Mouse (Mus musculus) liver, embryonic 16.5 days (tissue): ENCODE results near the gene Dis3. TPM values are rescaled to one million over a fixed set of nuclear protein-coding genes. Genes with fewer than 3 reads are reported as not detected.
"Not testable (repeated sequence)": the region's sequence is repeated elsewhere in the genome, so short reads cannot be mapped to it uniquely, and the experiment has no call there.

ENCODE experiments used
- ATAC-seq: fragments of 200-750 bp; cut with Nextera tagmentation; 2 replicates; pipeline ENCODE4 v1.8.0; 2017; ENCODE audit warnings: low read depth, mild to moderate bottlenecking, moderate number of reproducible peaks, moderate library complexity
- H3K27ac ChIP-seq: fragments of 300-500 bp; sonication (generic); 2 replicates; pipeline ENCODE4 v1.5.1; 2014; ENCODE audit warnings: mild to moderate bottlenecking, low read length
- H3K27me3 ChIP-seq: fragments of 300-500 bp; sonication (generic); 2 replicates; pipeline ENCODE4 v1.6.1; 2014; ENCODE audit warnings: low read depth, low read length, mixed read lengths; ENCODE audit not compliant: control insufficient read depth, insufficient read depth
- H3K36me3 ChIP-seq: fragments of 300-500 bp; sonication (generic); 2 replicates; pipeline ENCODE4 v1.6.1; 2014; ENCODE audit warnings: mild to moderate bottlenecking; ENCODE audit not compliant: control insufficient read depth, insufficient read depth
- H3K4me1 ChIP-seq: fragments of 300-500 bp; sonication (generic); 2 replicates; pipeline ENCODE4 v1.6.1; 2014; ENCODE audit warnings: low read depth, low read length, mixed read lengths; ENCODE audit not compliant: control insufficient read depth
- H3K4me2 ChIP-seq: fragments of 300-500 bp; sonication (generic); 2 replicates; pipeline ENCODE4 v1.6.1; 2014; ENCODE audit warnings: low read depth, low read length, mixed read lengths
- H3K4me3 ChIP-seq: fragments of 300-500 bp; sonication (generic); 2 replicates; pipeline ENCODE4 v1.5.1; 2014; ENCODE audit warnings: low read depth, mild to moderate bottlenecking, low read length
- H3K9ac ChIP-seq: fragments of 300-500 bp; sonication (generic); 2 replicates; pipeline ENCODE4 v1.6.1; 2014; ENCODE audit warnings: low read depth, low read length
- H3K9me3 ChIP-seq: fragments of 300-500 bp; sonication (generic); replicated peaks from 2 replicates; pipeline ENCODE4 v1.6.1; 2016; ENCODE audit warnings: low read length; ENCODE audit not compliant: control insufficient read depth
- WGBS: fragments of 180-500 bp; shearing (Covaris S2); extraction: QIAGEN DNeasy Blood & Tissue Kit; methylation state at CpG from one replicate; pipeline ENCODE4 v1.1.7; 2014; ENCODE audit not compliant: insufficient replicate concordance; 5-methylcytosine and 5-hydroxymethylcytosine counted together
- polyA plus RNA-seq: library from polyadenylated mRNA; unstranded; fragments of >200 nt; fragmentation: Nextera tagmentation; extraction: Ambion mirVana; gene quantifications from 2 replicates; pipeline ENCODE4 v1.2.1, GENCODE M21; 2015

The Dis3 gene
- polyA plus RNA-seq, 1 experiment from 2014 or later, result 9.9 TPM

DNA sequence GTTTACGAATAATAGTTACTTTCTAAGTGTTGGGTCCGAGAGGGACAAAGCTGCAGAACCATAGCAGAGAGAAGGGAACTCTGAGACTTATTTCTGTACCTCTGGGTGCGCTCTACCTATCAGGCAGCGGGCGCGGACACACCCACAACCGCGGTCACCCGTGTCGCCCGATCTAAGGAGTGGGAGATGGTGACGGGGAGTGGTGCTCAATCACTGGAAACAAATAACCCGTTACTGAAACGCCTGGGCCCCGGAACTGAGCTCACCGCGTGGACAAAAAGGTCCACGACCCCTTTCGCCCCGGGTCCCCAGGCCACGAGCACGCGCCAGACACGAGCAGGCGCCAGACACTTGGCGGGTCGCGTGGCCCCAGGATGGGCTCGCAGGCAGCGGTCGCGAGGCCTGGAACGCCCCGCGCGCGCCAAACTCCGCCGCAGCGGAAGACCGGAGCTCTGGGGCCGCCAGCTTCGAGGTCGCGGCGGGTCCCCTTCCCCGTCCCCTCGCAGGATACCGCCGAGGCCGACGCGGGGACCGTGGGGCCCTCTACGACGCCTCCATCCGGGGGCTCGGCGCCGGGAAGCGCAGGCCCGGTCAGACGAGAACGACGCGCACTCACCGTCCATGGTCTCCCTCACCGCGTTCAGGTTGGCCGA, 54.1 kb downstream of the Dis3 start:
- ATAC-seq, result peak; percentile 22
- peaks cover 34% of the 10 kb centered on the region for H3K4me1 ChIP-seq

DNA sequence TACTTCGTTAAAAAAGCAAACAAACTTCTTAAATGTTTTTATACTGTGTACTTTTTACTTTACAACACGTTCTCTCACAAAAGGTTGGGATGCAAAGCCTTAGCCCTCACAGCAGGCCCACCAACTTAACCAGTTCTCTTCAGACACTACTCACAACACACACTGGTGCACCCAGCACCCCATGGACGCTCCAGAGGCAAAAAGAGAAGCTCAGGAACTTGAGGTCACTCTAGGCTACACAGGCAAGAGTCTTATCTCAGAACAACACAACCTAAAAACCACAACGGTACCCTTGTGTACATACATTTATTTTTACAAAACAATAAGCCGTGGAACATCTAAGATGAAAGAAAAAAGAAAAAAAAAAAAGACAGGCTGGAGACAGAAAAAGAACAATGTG, 54.9 kb downstream of the Dis3 start:
- Histone ChIP-seq H3K4me3 (peak overlapping the region; percentile 99), H3K36me3 (no peaks in the 10 kb centered on the region), H3K4me2 (peak overlapping the region; percentile 81), H3K27me3 (no peaks in the 10 kb centered on the region), H3K27ac (peak overlapping the region; percentile 96), H3K9me3 (no peaks in the 10 kb centered on the region), H3K4me1 (peaks cover 34% of the 10 kb centered on the region), H3K9ac (peak overlapping the region; percentile 95)
- no peak for ATAC-seq
- 1% methylated on average over 5 of the region's 5 CpGs for WGBS

More for the DNA sequence above, 54.1 kb downstream of the Dis3 start:
- peak overlapping the region; percentile 99 for H3K4me3 ChIP-seq
- H3K27ac ChIP-seq, result peak overlapping the region; percentile 96
- WGBS, result 0% methylated on average over 68 of the region's 70 CpGs
- H3K36me3 ChIP-seq, result no peaks in the 10 kb centered on the region
- H3K27me3 ChIP-seq, result no peaks in the 10 kb centered on the region
- no peaks in the 10 kb centered on the region for H3K9me3 ChIP-seq
- H3K4me2 ChIP-seq, result peak overlapping the region; percentile 81
- H3K9ac ChIP-seq, result peak overlapping the region; percentile 95

DNA sequence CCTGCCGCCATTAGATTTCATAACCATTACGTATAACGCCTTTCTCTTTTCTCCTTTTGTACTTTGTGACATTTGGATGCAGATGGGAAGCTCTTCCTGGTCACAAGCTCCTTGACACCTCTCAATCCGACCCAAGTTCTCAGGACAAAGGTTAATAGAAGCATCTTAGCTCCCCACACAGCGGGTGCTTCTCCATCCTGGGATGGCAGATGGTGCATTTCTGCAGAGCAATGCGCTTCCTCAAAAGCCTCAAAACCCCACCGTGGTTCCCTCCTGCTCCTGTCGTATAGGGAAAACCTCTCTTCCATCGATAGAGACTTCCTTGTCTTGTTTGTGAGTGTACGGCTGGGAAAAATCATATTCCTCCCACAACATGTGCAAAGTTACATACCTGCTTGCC, 55.5 kb downstream of the Dis3 start:
- Histone ChIP-seq H3K36me3 (no peaks in the 10 kb centered on the region), H3K27ac (peak overlapping the region; percentile 27; the same call in 1 of the 2 replicates), H3K9me3 (no peaks in the 10 kb centered on the region), H3K4me1 (peaks cover 34% of the 10 kb centered on the region), H3K27me3 (no peaks in the 10 kb centered on the region), H3K9ac (peak overlapping the region; percentile 95), H3K4me2 (peak overlapping the region; percentile 81), H3K4me3 (peak overlapping the region; percentile 99)
- no peak for ATAC-seq
- 37% methylated on average over 10 of the region's 10 CpGs for WGBS

DNA sequence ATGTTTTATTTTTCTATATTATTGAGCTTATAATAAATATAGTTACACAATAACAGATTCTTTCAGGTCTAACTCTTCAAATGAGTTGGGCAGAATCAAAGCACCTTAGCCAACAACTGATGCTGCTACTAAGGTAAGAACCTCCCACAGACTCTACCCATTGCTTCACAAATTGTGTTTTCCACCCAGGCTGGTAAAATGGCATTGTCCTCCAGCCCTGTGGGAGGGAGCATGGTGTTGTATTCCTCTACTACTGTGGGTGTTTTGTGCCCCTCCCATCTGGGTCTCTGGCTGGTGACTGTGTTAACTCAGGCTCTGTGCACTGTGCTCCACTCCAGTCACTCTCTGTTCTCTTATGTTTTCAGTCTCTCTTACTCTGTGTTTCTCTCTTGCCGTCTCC, 56.1 kb downstream of the Dis3 start:
- WGBS, result 33% methylated on average over 1 of the region's 1 CpGs

DNA sequence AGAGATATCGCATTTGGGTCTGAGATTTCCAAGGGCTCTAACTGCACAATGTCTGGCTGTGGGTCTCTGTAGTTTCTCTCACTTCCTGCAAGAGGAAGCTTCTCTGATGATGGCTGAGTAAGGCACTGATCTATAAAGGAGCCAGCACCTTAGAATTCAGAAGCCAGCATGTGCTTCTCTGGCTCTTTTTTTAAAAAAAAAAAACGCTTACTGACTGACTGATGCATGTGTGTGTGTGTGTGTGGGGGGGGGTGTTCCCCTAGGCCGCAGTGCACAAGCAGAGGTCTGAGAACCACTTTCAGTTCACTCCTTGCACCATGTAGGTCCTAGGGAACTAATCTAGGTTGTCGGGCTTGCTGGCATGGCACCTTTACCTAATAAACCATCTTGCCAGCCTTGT, 58.2 kb downstream of the Dis3 start:
- no peaks in the 10 kb centered on the region for H3K36me3 ChIP-seq
- no peak overlapping the region for H3K27ac ChIP-seq
- no peak overlapping the region for H3K4me2 ChIP-seq
- no peaks in the 10 kb centered on the region for H3K9me3 ChIP-seq
- whole genome bisulfite sequencing, result 39% methylated on average over 4 of the region's 4 CpGs
- H3K27me3 ChIP-seq, result no peaks in the 10 kb centered on the region
- H3K4me1 ChIP-seq, result peaks cover 19% of the 10 kb centered on the region
- no peak overlapping the region for H3K9ac ChIP-seq
- ATAC-seq, result no peak
- H3K4me3 ChIP-seq, result no peak overlapping the region

More for the DNA sequence above, 56.1 kb downstream of the Dis3 start:
- H3K27me3 ChIP-seq, result no peaks in the 10 kb centered on the region
- no peak overlapping the region; the same call in 1 of the 2 replicates for H3K9ac ChIP-seq
- H3K4me3 ChIP-seq, result peak overlapping the region; percentile 99
- H3K4me1 ChIP-seq, result peaks cover 28% of the 10 kb centered on the region
- ATAC-seq, result no peak
- no peaks in the 10 kb centered on the region for H3K9me3 ChIP-seq
- peak overlapping the region; percentile 81; the same call in 1 of the 2 replicates for H3K4me2 ChIP-seq
- H3K36me3 ChIP-seq, result no peaks in the 10 kb centered on the region
- no peak overlapping the region for H3K27ac ChIP-seq

DNA sequence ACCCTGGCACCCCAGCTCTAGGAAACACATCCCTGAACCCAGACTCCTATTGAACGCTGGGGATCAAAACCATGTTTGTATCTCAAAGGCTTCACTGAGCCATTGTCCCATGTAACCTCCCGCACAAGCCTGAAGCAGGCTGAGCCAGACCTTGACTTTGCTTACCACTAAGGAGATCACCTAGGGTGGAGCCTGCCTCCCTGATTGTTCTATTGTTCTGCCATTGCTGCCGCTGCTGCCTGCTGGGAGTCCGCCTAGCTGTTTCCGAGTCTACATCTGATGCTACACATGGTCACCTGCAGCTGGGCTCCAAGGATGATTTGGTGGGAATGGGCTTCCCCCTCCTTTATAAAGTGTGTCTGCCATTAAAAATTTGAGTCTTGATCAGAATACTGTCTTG, 60.3 kb downstream of the Dis3 start:
- H3K4me2 ChIP-seq, H3K9me3 ChIP-seq, H3K27ac ChIP-seq, H3K36me3 ChIP-seq, H3K9ac ChIP-seq, H3K4me3 ChIP-seq, H3K27me3 ChIP-seq, ATAC-seq: not testable (repeated sequence)
- peaks cover 15% of the 10 kb centered on the region for H3K4me1 ChIP-seq
- 85% methylated on average over 5 of the region's 5 CpGs for WGBS

DNA sequence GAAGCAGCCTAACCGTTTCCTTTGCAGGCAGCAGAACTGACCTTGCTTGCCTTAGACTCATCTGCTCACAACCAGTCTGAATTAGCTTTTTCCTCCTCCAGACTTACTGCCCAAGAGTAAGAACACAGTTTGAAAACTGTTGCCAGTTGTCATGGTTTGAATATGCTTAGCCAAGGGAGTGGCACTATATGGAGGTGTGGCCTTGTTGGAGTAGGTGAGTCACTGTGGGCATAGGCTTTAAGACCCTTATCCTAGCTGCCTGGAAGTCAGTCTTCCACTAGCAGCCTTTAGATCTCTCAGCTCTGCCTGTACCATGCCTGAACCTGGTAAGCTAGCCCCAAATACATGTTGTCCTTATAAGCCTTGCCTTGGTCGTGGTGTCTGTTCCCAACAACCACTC, 61.9 kb downstream of the Dis3 start:
- Histone ChIP-seq H3K4me3 (no peak overlapping the region), H3K4me1 (peaks cover 5% of the 10 kb centered on the region), H3K36me3 (peaks cover 3% of the 10 kb centered on the region; the same call in 1 of the 2 replicates), H3K4me2 (no peak overlapping the region), H3K9me3 (no peaks in the 10 kb centered on the region), H3K9ac (no peak overlapping the region), H3K27me3 (no peaks in the 10 kb centered on the region), H3K27ac (no peak overlapping the region)
- ATAC-seq, result no peak
- WGBS, result 76% methylated on average over 2 of the region's 2 CpGs

DNA sequence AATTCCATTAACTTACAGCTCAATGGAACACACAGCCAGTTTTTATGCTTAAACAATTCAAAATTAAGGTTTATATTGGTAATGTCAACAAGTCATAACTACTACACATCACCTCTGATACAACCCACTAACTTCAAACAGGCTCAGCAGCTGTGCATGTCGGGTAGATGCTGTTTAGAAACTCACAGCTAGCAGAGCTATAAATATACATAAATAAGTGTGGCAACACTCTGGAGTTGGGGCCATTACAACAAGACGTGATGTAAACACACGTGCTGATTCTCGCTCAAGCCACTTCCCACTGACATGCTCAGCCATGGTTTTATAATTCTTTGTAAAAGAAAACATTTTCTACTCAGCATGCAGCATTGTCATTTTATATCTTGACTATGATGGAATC, 63.5 kb downstream of the Dis3 start:
- peaks cover 3% of the 10 kb centered on the region; the same call in 1 of the 2 replicates for H3K36me3 ChIP-seq
- no peak overlapping the region for H3K4me3 ChIP-seq
- no peak overlapping the region for H3K4me2 ChIP-seq
- H3K9me3 ChIP-seq, result no peaks in the 10 kb centered on the region
- 75% methylated on average over 4 of the region's 4 CpGs for WGBS
- no peak overlapping the region for H3K9ac ChIP-seq
- peaks cover 1% of the 10 kb centered on the region; the same call in 1 of the 2 replicates for H3K4me1 ChIP-seq
- H3K27ac ChIP-seq, result no peak overlapping the region
- ATAC-seq, result no peak
- H3K27me3 ChIP-seq, result no peaks in the 10 kb centered on the region

DNA sequence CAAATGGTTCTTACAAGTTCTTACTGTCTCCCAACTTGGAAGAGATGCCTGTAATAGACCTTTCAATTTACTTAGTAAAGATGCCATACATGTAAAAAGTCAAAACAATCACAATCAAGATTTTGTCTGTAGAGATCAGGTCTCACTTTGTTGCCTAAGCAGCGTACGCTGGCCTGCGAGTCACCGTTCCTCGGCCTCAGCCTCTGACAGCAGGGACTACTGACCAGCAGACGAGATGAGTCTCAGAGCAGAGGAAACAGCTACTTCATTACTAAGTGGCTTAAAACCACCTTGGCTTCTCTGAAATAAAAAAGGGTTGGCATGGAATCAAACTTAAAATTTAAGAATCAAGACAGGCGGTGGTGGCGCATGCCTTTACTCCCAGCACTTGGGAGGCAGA, 64.7 kb downstream of the Dis3 start:
- not testable (repeated sequence) for H3K36me3 ChIP-seq, H3K4me2 ChIP-seq, H3K27ac ChIP-seq, H3K9ac ChIP-seq, H3K4me1 ChIP-seq, H3K4me3 ChIP-seq, H3K9me3 ChIP-seq, H3K27me3 ChIP-seq, ATAC-seq
- 92% methylated on average over 8 of the region's 8 CpGs for WGBS
